Mouse (Mus musculus) gastrocnemius, postnatal 4 days (tissue): ENCODE measurements at regions not wholly inside any gene's neighbourhood (a gene's known extent, or its start where the extent isn't known, plus 50 kb on each side); places are given as distances from the start of the nearest gene placed in this dataset.

Experiments used
- DNase-seq, 2 experiments: peaks; one replicate each; pipeline ENCODE4 v3.0.0; 2021 to 2022; ENCODE audit warnings: low spot score in 2 of 2, mixed read lengths in 2 of 2

- DNase-seq, result no peak
These were observed 70.5 kb upstream of the Efemp1 start for GRCm38 (mm10) chr11:28782486-28782885.

- DNase-seq, result no peak
These were observed 82.2 kb upstream of the Efemp1 start for GRCm38 (mm10) chr11:28770831-28771230.

GRCm38 (mm10) chr11:28760751-28761150 is 92.3 kb upstream of the Efemp1 start:
- DNase-seq, result no peak

GRCm38 (mm10) chr11:28734941-28735597 is 117.9 kb upstream of the Efemp1 start:
- DNase-seq, result peak in 1 of 2 experiments; percentile 12

- no peak for DNase-seq
These were observed 118.4 kb upstream of the Efemp1 start for GRCm38 (mm10) chr11:28734581-28734931.

- DNase-seq, result no peak
These were observed 119.0 kb upstream of the Efemp1 start for GRCm38 (mm10) chr11:28733877-28734580.

- no peak for DNase-seq
These were observed 122.9 kb upstream of the Efemp1 start for GRCm38 (mm10) chr11:28730140-28730539.

- DNase-seq, result no peak
These were observed 125.4 kb upstream of the Ccdc85a start for GRCm38 (mm10) chr11:28709511-28709910.

GRCm38 (mm10) chr11:28708431-28708830 is 124.3 kb upstream of the Ccdc85a start:
- DNase-seq, result no peak

GRCm38 (mm10) chr11:28702384-28702783 is 118.3 kb upstream of the Ccdc85a start:
- no peak for DNase-seq

- DNase-seq, result no peak
These were observed 117.3 kb upstream of the Ccdc85a start for GRCm38 (mm10) chr11:28701379-28701778.

GRCm38 (mm10) chr11:28699766-28700165 is 115.6 kb upstream of the Ccdc85a start:
- DNase-seq, result no peak

- no peak for DNase-seq
These were observed 113.7 kb upstream of the Ccdc85a start for GRCm38 (mm10) chr11:28697644-28698480.

- DNase-seq, result no peak
These were observed 110.9 kb upstream of the Ccdc85a start for GRCm38 (mm10) chr11:28695031-28695430.

- no peak for DNase-seq
These were observed 109.2 kb upstream of the Ccdc85a start for GRCm38 (mm10) chr11:28693303-28693702.

GRCm38 (mm10) chr11:28692263-28693194 is 108.4 kb upstream of the Ccdc85a start:
- peak in 1 of 2 experiments; percentile 16 for DNase-seq

- no peak for DNase-seq
These were observed 104.3 kb upstream of the Ccdc85a start for GRCm38 (mm10) chr11:28688436-28688835.

GRCm38 (mm10) chr11:28685407-28685806 is 101.3 kb upstream of the Ccdc85a start:
- no peak for DNase-seq

GRCm38 (mm10) chr11:28681311-28681710 is 97.2 kb upstream of the Ccdc85a start:
- DNase-seq, result no peak

- DNase-seq, result no peak
These were observed 86.6 kb upstream of the Ccdc85a start for GRCm38 (mm10) chr11:28670765-28671164.

- no peak for DNase-seq
These were observed 85.2 kb upstream of the Ccdc85a start for GRCm38 (mm10) chr11:28669359-28669758.
